Mouse (Mus musculus) gastrocnemius, adult 2 months (tissue): ENCODE measurements around the gene Arvcf. TPM values are rescaled to one million over a fixed set of nuclear protein-coding genes. Genes with fewer than 3 reads are reported as not detected.

Experiments
- DNase-seq: peaks from one replicate; pipeline ENCODE4 v3.0.0; 2022
- H3K27ac ChIP-seq: fragments of 200-600 bp; 2 replicates; pipeline ENCODE4 v1.8.1; 2022; ENCODE audit warnings: mild to moderate bottlenecking
- H3K4me3 ChIP-seq: fragments of 200-600 bp; 2 replicates; pipeline ENCODE4 v1.8.1; 2022; ENCODE audit warnings: mild to moderate bottlenecking, moderate library complexity
- CTCF ChIP-seq: fragments of 200-600 bp; IDR thresholded peaks from 2 replicates; pipeline ENCODE4 v1.8.1; 2022; ENCODE audit warnings: antibody characterized with exemption, mild to moderate bottlenecking, moderate library complexity
- intact Hi-C: fragments of 180-260 bp; cut with DNase I; formaldehyde crosslinking; loops from one replicate; pipeline ENCODE4 v1.15.1; 2025
- total RNA-seq, 2 experiments: library from RNA; stranded (reverse); gene quantifications; 2 replicates each; pipeline ENCODE4 v1.2.3; 2021

Gene Arvcf
- total RNA-seq, 2 experiments from 2014 or later = 7.0 to 8.9 TPM

DNA sequence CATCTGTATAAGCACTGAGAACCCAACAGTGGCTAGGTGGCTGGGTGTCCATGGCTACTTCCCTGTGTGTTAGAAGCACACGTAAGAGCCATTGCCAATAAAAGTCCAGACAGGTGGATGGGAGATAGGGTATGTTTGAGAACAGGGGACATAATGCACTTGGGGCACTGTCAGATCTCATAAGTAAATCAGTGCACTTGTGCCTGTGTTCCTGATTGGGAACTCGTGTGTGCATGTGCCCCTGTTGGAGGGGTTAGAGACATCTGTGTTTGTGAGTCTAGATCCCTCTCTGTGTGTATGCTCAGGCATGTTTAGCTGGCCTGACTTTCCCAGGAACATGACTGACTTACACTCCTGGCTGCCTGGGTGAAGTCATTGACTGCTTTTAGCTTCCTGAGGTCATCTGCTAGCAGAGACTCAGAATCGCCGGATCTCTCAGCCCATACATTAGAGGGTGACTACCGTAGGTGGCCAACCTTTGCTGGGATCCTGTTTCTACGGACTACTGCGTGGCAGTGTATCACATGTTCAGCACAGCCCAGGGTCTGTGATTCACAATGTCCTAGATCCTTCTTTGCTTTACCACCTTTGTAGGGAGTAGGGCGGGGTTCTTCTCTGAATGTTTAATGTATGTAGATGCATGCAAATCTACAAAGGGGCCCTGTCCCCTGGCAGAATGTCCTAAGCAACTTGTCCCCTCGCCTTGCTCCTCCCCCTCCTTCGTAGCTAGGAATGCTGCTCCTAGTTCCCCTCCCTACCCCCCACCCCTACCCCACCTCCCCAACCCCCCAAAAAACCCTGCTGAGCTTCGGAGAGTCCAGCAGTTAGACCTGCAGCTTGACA, 47.0 kb downstream of the Arvcf start:
- peak overlapping the region; percentile 51 for H3K4me3 ChIP-seq
- intact Hi-C loops = no loop called here
- peak overlapping the region; percentile 88 for H3K27ac ChIP-seq
- DNase-seq = peak; percentile 65
- TF ChIP-seq CTCF = no peak

DNA sequence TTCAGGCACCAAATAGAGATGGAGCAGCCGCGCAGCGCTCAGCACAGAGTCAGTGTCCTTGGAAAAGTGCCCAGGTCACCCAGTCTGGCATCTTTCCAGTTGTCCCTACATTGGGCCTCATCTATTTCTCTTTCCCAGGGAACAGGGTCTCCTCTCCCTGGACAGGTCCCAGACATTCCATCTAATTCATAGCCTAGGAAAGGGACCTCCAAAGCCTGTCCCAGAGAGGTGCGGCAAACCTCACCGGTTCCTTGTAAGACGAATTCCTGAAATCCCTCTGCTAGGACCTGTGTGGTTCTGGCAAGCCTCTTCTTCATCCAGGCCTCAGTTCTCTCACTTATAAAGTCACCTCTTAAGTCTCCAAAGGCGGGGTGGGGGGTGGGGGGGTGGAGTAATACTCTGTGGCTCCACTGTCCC, 47.6 kb downstream of the Arvcf start:
- DNase-seq = peak; percentile 68
- H3K4me3 ChIP-seq = peak overlapping the region; percentile 13; the same call in 1 of the 2 replicates
- H3K27ac ChIP-seq = peak overlapping the region; percentile 88
- intact Hi-C loops = no loop called here
- no peak for TF ChIP-seq CTCF

DNA sequence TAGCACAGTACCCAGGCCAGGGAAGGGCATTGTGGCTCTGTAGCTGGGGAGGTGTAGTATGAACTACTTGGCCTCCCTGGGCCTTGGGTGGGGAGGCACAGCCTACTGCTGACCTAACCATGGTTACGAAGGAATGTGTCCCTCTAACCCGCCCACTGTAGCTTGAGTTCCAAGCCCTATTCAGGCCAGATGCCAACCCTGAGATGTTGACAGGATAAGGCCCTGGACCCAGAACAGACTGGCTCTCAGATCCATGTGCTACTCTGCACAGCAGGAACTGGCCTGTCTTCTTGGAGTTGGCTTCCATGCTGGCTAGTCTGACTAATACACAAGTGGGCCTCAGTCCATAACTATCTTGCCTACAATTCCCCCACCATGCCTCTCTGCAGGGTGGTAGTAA, 48.2 kb downstream of the Arvcf start:
- peak; percentile 82 for DNase-seq
- peak overlapping the region; percentile 88 for H3K27ac ChIP-seq
- intact Hi-C loops = no loop called here
- no peak for TF ChIP-seq CTCF
- no peak overlapping the region for H3K4me3 ChIP-seq

DNA sequence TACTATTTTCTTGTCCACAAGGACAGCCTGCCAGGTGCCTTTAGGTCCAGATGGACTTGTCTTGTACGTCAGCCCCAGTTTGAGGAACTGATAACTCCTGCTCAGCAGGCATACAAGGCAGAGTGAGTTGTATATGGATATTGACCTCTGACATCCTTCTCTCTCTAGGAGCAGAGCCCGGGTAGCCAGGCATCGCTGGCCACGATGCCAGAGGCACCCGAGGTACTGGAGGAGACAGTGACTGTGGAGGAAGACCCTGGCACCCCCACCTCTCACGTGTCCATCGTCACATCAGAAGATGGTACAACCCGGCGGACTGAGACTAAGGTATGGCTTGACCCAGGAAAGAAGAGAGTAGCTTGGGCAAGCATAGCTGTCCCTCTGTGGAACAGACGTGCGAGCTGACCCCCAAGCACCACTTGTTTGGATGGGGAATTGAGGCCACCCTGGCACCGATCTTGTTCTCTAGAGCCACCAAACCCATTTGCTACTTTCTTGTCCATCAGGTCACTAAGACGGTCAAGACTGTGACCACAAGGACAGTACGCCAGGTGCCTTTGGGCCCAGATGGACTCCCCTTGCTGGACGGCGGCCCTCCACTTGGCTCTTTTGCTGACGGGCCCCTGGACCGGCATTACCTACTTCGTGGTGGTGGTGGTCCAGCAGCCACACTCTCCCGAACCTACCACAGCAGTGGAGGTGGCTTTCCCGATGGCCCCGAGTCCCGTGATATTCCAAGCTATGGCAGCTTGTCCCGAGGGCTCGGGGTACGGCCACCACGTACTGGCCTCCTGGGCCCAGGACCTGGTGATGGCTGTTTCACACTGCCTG, 49.0 kb downstream of the Arvcf start:
- Histone ChIP-seq H3K27ac (peak overlapping the region; percentile 88), H3K4me3 (no peak overlapping the region)
- no peak for TF ChIP-seq CTCF
- DNase-seq = no peak
- intact Hi-C loops = no loop called here

DNA sequence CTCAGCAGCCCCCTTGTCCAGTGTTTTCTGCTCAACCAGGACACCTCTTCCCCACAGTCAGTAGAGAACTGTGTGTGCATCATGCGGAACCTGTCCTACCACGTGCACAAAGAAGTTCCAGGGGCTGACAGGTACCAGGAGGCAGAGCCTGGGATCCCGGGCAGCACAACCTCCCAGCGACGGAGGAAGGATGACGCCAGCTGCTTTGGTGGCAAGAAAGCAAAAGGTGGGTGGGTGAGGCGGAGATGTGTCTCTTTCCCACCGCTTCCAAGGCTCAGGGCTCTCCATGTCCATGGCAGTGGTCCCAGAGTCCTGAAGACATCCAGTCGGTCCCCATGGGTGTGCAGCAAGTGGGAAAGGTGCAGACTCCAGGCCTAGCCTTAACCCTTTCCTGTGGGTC, 52.0 kb downstream of the Arvcf start:
- H3K27ac ChIP-seq = no peak overlapping the region
- intact Hi-C loops = no loop called here
- no peak for DNase-seq
- no peak for TF ChIP-seq CTCF
- no peak overlapping the region for H3K4me3 ChIP-seq

DNA sequence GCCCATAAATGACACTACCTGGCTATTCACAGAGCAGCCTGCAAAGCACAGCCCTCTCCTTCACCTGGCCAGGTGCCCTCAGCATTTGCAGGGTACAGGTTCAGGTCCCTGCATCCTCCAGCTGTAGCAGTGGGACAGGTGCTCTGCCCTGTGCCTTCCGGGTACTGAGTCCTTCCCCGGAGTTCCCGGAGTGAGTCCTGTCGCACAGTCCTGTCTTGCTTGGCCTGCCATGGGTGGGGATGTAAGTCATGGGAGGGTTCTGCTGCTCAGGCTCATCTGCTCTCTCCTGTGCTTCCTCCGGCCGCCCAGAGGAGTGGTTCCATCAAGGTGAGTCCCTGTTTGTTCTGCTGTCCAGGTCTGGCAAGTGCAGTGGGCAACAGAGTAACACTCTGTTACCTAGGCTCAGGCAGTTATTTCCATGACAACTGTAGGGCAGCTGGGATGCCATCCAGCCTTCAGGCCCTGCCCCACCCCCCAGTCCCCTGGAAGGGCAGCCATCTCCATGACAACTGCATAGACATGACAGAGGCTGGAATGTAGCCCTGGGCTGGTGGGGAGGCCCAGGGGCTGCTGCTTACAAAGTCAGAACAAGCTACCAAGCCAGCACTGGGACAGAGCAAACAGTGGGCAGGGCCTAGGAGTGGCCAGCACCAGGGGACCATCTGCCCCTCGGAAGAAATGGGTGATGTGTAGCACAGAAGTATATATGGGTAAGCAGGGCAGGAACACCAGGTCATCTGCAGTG, 52.7 kb downstream of the Arvcf start:
- H3K27ac ChIP-seq = no peak overlapping the region
- H3K4me3 ChIP-seq = no peak overlapping the region
- intact Hi-C loops = no loop called here
- DNase-seq = no peak
- TF ChIP-seq CTCF = no peak

DNA sequence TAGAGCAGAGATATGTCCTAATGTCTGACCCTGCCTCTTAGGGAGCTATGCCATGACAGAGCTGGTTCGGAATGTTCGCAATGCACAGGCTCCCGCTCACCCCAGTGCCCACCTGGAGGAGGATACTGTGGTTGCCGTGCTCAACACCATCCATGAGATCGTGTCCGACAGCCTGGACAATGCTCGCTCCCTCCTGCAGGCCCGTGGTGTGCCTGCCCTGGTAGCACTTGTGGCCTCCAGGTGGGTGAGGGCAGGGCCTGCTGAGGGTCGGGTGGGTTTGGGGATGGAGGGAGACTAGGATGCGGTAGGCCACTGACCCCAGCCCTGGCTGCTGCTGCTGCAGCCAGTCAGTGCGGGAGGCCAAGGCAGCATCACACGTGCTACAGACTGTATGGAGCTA, 55.3 kb downstream of the Arvcf start:
- Histone ChIP-seq H3K27ac (no peak overlapping the region), H3K4me3 (no peak overlapping the region)
- TF ChIP-seq CTCF = no peak
- intact Hi-C loops = no loop called here
- no peak for DNase-seq

DNA sequence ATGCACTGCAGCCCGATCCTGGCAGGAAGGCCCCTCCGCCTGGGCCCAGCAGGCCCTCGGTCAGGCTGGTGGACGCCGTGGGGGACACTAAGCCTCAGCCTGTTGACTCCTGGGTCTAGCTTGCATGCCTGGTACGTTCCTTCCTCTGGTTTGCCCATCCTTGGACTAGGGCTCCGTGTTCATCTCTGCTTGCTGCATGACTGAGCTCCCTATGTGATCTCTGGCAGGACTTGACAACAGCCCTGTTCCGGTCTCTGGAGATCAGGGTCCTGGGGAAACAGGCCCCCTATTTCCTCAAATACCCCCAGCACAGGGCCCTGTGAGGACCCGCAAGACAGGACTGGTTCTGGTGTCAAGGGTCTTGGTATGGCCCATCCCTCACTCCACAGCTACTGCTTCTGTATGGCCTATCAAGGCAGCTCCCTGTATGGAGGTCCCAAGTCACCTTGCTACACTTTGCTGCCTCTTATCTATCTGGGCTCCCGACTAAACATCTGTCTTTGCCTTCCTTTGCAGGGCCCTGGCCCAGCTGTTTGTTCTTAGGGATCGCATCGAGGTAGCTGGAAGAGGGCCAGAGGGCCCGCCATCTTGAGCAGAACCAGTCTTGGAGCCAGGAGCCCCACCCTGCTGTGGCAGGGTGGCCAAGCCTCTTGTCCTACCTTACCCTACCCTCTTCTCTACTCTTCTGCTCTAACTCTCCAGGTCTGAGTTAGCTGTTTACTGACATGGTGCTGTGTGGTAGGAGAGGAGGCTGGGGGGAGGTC, 57.3 kb downstream of the Arvcf start:
- intact Hi-C loops = loop anchor here (5.0 kb wide), 1 partner anchor 53 kb away; no protein-coding TSS in a partner anchor
- no peak for DNase-seq
- Histone ChIP-seq H3K4me3 (no peak overlapping the region), H3K27ac (peak overlapping the region; percentile 53)
- TF ChIP-seq CTCF = no peak

DNA sequence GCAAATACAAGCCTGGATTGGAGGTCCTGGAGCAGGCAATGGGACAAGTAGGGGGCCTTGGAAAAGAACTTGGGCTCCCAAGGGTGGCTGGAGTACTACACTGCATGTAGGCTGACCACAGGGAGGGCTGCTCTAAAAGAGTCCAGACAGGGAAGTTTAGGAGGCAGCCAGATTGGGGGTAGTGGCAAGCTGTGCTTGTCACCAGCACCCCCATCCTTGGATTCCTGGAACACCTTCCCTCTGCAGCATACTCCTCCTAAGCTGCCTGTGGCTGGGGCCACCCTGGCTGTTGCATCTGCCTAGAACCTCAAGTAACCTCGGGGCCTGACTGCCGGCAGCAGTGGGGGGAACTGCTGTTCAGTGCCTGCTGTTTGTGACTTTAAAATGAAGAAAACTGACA, 57.9 kb downstream of the Arvcf start:
- H3K27ac ChIP-seq = peak overlapping the region; percentile 53
- intact Hi-C loops = loop anchor here (5.0 kb wide), 1 partner anchor 54 kb away; no protein-coding TSS in a partner anchor
- DNase-seq = no peak
- no peak for TF ChIP-seq CTCF
- H3K4me3 ChIP-seq = no peak overlapping the region

DNA sequence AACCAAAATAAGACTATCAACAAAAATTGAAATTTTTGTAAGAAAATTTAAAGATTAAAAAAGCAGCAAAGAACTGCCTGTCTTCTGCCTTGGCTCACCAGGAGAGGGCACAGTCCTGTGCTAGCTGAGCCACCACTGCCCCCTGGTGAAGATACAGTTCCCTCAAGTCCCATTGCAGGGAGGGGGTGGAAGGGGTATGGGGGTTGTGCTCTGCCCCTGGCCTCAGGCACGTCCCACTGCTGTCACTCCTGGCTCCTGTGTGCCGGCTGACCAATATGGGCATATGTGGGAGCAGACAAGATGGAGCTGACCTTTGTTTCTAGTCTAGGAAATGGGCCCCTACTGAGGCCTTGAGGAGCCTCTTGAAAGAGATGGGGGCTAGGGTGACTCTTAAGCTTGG, 58.3 kb downstream of the Arvcf start:
- Histone ChIP-seq H3K27ac (peak overlapping the region; percentile 53), H3K4me3 (no peak overlapping the region)
- peak; percentile 88 for TF ChIP-seq CTCF
- peak; percentile 73 for DNase-seq
- intact Hi-C loops = loop anchor here (5.0 kb wide), 1 partner anchor 54 kb away; no protein-coding TSS in a partner anchor

DNA sequence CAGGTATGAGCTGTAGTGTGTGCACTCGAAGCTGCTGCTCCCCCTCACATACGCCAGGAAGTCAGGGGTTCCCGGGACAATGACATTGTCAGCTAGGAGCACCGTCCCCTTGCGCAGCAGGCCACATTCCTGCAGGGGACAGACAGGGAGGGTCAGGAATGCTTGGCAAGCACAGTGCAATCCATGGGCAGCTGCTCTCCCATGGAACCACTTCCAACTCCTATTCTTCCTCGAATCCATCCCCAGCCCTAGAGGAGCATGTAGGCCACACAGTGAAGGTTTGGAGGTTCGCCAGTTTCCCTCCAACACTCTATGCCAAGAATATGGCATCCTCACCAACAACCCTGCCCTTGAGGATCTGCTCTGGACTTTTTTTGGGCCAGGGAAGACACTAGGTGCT, 59.9 kb downstream of the Arvcf start:
- Histone ChIP-seq H3K4me3 (no peak overlapping the region), H3K27ac (peak overlapping the region; percentile 35; the same call in 1 of the 2 replicates)
- no peak for TF ChIP-seq CTCF
- intact Hi-C loops = loop anchor here (5.0 kb wide), 1 partner anchor 56 kb away; no protein-coding TSS in a partner anchor
- peak; percentile 17 for DNase-seq

DNA sequence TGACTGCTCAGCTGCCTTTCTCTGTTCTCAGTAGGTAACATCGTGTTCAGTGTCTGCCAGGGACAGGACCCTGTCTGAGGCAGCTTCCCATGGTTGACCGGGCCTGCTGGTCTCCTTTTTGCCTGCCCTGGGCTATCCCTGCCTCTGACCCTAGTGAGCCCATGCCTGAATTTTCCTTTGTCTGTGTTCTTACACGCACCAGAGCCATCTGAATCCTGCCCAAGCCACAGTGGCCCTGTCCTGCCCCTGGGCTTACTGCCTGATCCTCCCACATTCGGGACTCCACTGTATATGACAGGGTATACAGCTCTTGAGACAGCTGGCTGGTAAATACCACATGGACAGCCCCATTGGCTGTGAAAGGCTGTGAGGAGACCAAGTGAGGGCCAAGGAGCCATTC, 61.8 kb downstream of the Arvcf start:
- intact Hi-C loops = loop anchor here (5.0 kb wide), 1 partner anchor 57 kb away; no protein-coding TSS in a partner anchor
- Histone ChIP-seq H3K4me3 (no peak overlapping the region), H3K27ac (no peak overlapping the region)
- TF ChIP-seq CTCF = no peak
- DNase-seq = peak; percentile 15
